Mouse (Mus musculus) ovary, postnatal 10 days (tissue): ENCODE data around the gene Slc38a8.

Experiments
- DNase-seq: peaks from one replicate; pipeline ENCODE4 v3.0.0; 2022; ENCODE audit warnings: low spot score

The Slc38a8 gene

GRCm38 (mm10) chr8:119437506-119437905 is 64.0 kb downstream of the Slc38a8 start:
- no peak for DNase-seq

- no peak for DNase-seq
Observed at GRCm38 (mm10) chr8:119436933-119437332, 64.6 kb downstream of the Slc38a8 start.

- no peak for DNase-seq
Observed at GRCm38 (mm10) chr8:119436331-119436730, 65.2 kb downstream of the Slc38a8 start.

GRCm38 (mm10) chr8:119435527-119435926 is 66.0 kb downstream of the Slc38a8 start:
- DNase-seq = no peak

- DNase-seq = no peak
Observed at GRCm38 (mm10) chr8:119434569-119434968, 66.9 kb downstream of the Slc38a8 start.

- no peak for DNase-seq
Observed at GRCm38 (mm10) chr8:119433582-119434174, 67.8 kb downstream of the Slc38a8 start, which contains the start of gene Osgin1. Osgin1 (plus strand) TSS chr8:119434124.

- no peak for DNase-seq
Observed at GRCm38 (mm10) chr8:119432372-119432771, 69.1 kb downstream of the Slc38a8 start.

GRCm38 (mm10) chr8:119430690-119431089 is 70.8 kb downstream of the Slc38a8 start:
- no peak for DNase-seq

GRCm38 (mm10) chr8:119430250-119430649 is 71.2 kb downstream of the Slc38a8 start:
- no peak for DNase-seq
